Mouse (Mus musculus): ENCODE data around the gene Map2. TPM values are rescaled to one million over a fixed set of nuclear protein-coding genes. Genes with fewer than 3 reads are reported as not detected.

Gene Map2
- polyA plus RNA-seq, 1 experiment, result 2.0 TPM

GRCm38 (mm10) chr1:66168722-66169121 lies 6.4 kb upstream of the Map2 start:
- Histone ChIP-seq H3K4me1 (ENCODE audit: control insufficient read depth, insufficient read depth, low read length) (no peaks in the 10 kb centered on the region), H3K4me3 (ENCODE audit: insufficient read depth, low read length) (no peak overlapping the region), H3K27ac (ENCODE audit: insufficient read depth, low read depth, low read length) (no peak overlapping the region)
- no peak for TF ChIP-seq CTCF (IDR thresholded peaks at IDR 0.05; ENCODE audit: low read depth, low read length)
- no peak for TF ChIP-seq POLR2A (IDR thresholded peaks at IDR 0.05; ENCODE audit: borderline replicate concordance, low read depth, low read length)

GRCm38 (mm10) chr1:66172127-66172526 lies 2.9 kb upstream of the Map2 start:
- TF ChIP-seq POLR2A (IDR thresholded peaks at IDR 0.05; ENCODE audit: borderline replicate concordance, low read depth, low read length) (no peak), CTCF (IDR thresholded peaks at IDR 0.05; ENCODE audit: low read depth, low read length) (no peak)
- Histone ChIP-seq H3K4me1 (ENCODE audit: control insufficient read depth, insufficient read depth, low read length) (no peaks in the 10 kb centered on the region), H3K4me3 (ENCODE audit: insufficient read depth, low read length) (no peak overlapping the region), H3K27ac (ENCODE audit: insufficient read depth, low read depth, low read length) (no peak overlapping the region)

DNA sequence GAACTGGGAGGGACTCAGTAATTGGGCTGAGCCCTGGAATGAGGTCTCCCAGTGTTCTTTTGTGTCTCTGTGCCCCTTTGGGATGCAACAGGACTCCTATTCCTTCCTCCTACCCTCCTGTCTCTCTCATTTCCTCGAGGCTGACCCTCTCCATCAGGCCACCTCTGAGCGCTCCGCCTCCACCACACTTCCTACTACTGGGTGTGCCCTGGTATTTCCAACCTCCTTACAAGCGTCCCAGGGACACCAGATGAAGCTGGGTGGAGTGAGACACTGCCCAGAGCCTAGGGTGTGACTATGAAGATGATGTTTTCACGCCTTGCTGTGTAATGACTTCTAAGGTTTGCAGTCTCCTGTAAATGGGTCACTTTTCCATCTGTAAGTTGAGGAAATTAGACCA lies 1.4 kb upstream of the Map2 start:
- Histone ChIP-seq H3K27ac (ENCODE audit: insufficient read depth, low read depth, low read length) (no peak overlapping the region), H3K4me1 (ENCODE audit: control insufficient read depth, insufficient read depth, low read length) (no peaks in the 10 kb centered on the region), H3K4me3 (ENCODE audit: insufficient read depth, low read length) (no peak overlapping the region)
- TF ChIP-seq CTCF (IDR thresholded peaks at IDR 0.05; ENCODE audit: low read depth, low read length), result no peak
- TF ChIP-seq POLR2A (IDR thresholded peaks at IDR 0.05; ENCODE audit: borderline replicate concordance, low read depth, low read length), result no peak

DNA sequence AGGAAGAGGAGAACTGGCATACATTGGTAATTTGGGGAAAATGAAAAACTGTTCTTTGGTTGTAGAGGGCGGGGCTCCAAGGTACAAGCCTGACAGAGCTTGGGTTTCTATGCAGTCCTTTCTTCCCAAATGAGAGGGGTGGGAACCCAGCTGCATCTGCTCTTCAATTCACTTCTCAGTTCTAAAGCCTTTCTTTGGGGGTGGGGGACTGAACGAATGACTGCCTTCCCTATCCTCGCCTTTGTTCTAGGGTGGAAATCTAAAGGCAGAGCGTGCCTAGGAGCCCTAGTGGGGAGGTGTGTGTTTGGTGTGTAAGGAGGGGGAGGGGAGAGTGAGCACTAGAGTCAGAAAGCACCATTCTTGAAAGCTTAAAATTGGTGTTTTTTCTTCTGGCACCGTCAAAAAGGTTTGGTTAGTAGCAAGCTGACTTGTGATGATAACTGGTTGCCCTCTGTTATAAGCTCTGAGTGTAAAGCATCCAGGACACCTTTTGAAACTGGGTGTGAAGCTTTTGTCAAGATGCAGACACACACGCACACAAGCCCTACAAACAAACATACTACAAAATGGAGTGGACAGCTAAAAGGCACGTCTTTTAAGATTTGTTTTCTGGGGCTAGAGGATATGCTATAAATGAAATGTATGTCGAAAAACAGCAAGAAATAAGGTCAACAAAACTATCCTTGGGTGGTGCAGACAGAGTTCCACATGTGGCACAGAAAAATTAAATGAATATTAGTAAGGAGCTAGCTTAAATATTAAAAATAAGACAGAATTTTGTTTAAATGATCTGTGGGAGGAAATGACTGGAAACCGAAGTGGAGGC lies 1.2 kb downstream of the Map2 start:
- TF ChIP-seq CTCF (IDR thresholded peaks at IDR 0.05; ENCODE audit: low read depth, low read length) (no peak), POLR2A (IDR thresholded peaks at IDR 0.05; ENCODE audit: borderline replicate concordance, low read depth, low read length) (no peak)
- H3K4me1 ChIP-seq (ENCODE audit: control insufficient read depth, insufficient read depth, low read length), result no peaks in the 10 kb centered on the region

GRCm38 (mm10) chr1:66176838-66177105 lies 1.7 kb downstream of the Map2 start:
- Histone ChIP-seq H3K4me3 (ENCODE audit: insufficient read depth, low read length) (no peak overlapping the region), H3K4me1 (ENCODE audit: control insufficient read depth, insufficient read depth, low read length) (no peaks in the 10 kb centered on the region), H3K27ac (ENCODE audit: insufficient read depth, low read depth, low read length) (no peak overlapping the region)
- TF ChIP-seq POLR2A (IDR thresholded peaks at IDR 0.05; ENCODE audit: borderline replicate concordance, low read depth, low read length), result no peak
- TF ChIP-seq CTCF (IDR thresholded peaks at IDR 0.05; ENCODE audit: low read depth, low read length), result no peak

More for the DNA sequence above, 1.2 kb downstream of the Map2 start:
- Histone ChIP-seq H3K27ac (ENCODE audit: insufficient read depth, low read depth, low read length) (no peak overlapping the region), H3K4me3 (ENCODE audit: insufficient read depth, low read length) (no peak overlapping the region)

- no peaks in the 10 kb centered on the region for H3K4me1 ChIP-seq (ENCODE audit: control insufficient read depth, insufficient read depth, low read length)
- TF ChIP-seq POLR2A (IDR thresholded peaks at IDR 0.05; ENCODE audit: borderline replicate concordance, low read depth, low read length) (no peak), CTCF (IDR thresholded peaks at IDR 0.05; ENCODE audit: low read depth, low read length) (no peak)
- H3K4me3 ChIP-seq (ENCODE audit: insufficient read depth, low read length), result no peak overlapping the region
- no peak overlapping the region for H3K27ac ChIP-seq (ENCODE audit: insufficient read depth, low read depth, low read length)
Measured at GRCm38 (mm10) chr1:66177489-66178170, 2.6 kb downstream of the Map2 start.

- Histone ChIP-seq H3K27ac (ENCODE audit: insufficient read depth, low read depth, low read length) (no peak overlapping the region), H3K4me3 (ENCODE audit: insufficient read depth, low read length) (no peak overlapping the region), H3K4me1 (ENCODE audit: control insufficient read depth, insufficient read depth, low read length) (no peaks in the 10 kb centered on the region)
- TF ChIP-seq CTCF (IDR thresholded peaks at IDR 0.05; ENCODE audit: low read depth, low read length) (no peak), POLR2A (IDR thresholded peaks at IDR 0.05; ENCODE audit: borderline replicate concordance, low read depth, low read length) (no peak)
Measured at GRCm38 (mm10) chr1:66187016-66187681, 12.1 kb downstream of the Map2 start.

- no peak overlapping the region for H3K4me3 ChIP-seq (ENCODE audit: insufficient read depth, low read length)
- no peak for TF ChIP-seq CTCF (IDR thresholded peaks at IDR 0.05; ENCODE audit: low read depth, low read length)
- TF ChIP-seq POLR2A (IDR thresholded peaks at IDR 0.05; ENCODE audit: borderline replicate concordance, low read depth, low read length), result no peak
- H3K27ac ChIP-seq (ENCODE audit: insufficient read depth, low read depth, low read length), result no peak overlapping the region
- H3K4me1 ChIP-seq (ENCODE audit: control insufficient read depth, insufficient read depth, low read length), result no peaks in the 10 kb centered on the region
Measured at GRCm38 (mm10) chr1:66192401-66192800, 17.3 kb downstream of the Map2 start.

DNA sequence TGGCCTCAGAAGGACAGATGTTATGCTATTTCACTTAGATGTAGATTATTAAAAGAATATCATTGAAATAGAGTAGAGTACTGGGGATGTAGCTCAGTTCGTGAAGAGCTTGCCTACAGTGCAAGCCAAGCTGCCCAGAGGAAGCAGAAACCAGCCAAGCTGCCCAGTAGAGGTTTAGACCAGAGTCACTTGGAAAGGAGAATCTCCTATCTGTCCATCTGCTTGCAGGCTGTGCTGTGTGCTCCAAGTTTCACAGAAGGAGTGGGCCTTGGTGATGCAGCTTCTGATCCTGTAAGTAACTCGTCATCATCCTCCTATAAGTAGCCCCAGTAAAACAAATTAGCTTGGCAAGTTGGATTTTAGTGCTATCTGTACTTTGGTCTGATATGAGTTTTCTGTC lies 17.8 kb downstream of the Map2 start:
- H3K27ac ChIP-seq (ENCODE audit: insufficient read depth, low read depth, low read length), result no peak overlapping the region
- TF ChIP-seq POLR2A (IDR thresholded peaks at IDR 0.05; ENCODE audit: borderline replicate concordance, low read depth, low read length), result no peak
- TF ChIP-seq CTCF (IDR thresholded peaks at IDR 0.05; ENCODE audit: low read depth, low read length), result no peak
- no peaks in the 10 kb centered on the region for H3K4me1 ChIP-seq (ENCODE audit: control insufficient read depth, insufficient read depth, low read length)
- H3K4me3 ChIP-seq (ENCODE audit: insufficient read depth, low read length), result no peak overlapping the region

Measured in bone marrow macrophage, adult 2 months (primary cell).